Mouse (Mus musculus) thymus, postnatal 4 days (tissue): ENCODE measurements at regions not wholly inside any gene's neighbourhood (a gene's known extent, or its start where the extent isn't known, plus 50 kb on each side); places are given as distances from the start of the nearest gene placed in this dataset.

ENCODE experiments used
- DNase-seq: peaks from one replicate; pipeline ENCODE4 v3.0.0; 2021

- DNase-seq = no peak
Measured at GRCm38 (mm10) chr6:100094653-100095217, 192.6 kb downstream of the Rybp start.

DNA sequence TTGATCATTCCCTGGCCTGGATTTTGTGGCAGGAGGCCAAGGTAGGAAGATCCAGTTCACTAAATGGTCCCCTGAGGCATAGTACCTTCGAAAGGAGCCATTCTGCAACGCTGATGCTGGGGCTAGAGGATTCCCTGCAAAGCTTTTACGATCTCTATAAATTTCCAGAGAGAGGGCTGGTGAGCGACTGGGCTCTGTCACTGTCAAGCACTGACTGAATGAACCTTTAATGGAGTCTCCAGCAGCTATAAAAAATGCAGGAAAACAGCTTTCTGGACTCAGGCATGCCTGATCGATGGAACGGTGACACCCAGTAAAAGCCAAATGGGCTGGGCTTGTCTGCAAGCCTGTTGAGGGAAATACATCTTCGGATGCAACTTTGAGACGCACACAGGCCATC lies 194.4 kb downstream of the Rybp start:
- DNase-seq = no peak

DNA sequence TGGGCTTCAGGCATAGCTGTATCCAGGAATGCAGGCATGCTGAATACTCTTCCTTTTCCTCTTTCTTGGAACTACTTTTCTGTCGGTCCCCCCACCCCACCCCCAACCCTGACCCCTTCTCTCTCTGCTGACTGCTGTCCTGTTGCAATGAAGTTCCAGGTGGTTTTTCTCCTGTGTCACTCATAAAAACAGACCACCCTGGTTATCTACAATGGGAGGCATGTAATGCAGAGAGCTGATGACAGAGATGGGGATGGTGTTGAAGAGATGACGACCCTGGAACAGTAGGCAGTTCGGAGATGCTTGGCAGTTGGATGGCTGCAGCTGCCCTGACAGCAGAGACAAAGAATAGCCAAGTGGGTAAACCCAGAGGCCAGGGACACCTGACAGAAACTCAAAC lies 195.5 kb downstream of the Rybp start:
- no peak for DNase-seq

- DNase-seq = no peak
Measured at GRCm38 (mm10) chr6:100088576-100088975, 198.7 kb downstream of the Rybp start.

GRCm38 (mm10) chr6:100086807-100087206 lies 200.5 kb downstream of the Rybp start:
- no peak for DNase-seq

GRCm38 (mm10) chr6:100085981-100086380 lies 201.3 kb downstream of the Rybp start:
- DNase-seq = no peak

DNA sequence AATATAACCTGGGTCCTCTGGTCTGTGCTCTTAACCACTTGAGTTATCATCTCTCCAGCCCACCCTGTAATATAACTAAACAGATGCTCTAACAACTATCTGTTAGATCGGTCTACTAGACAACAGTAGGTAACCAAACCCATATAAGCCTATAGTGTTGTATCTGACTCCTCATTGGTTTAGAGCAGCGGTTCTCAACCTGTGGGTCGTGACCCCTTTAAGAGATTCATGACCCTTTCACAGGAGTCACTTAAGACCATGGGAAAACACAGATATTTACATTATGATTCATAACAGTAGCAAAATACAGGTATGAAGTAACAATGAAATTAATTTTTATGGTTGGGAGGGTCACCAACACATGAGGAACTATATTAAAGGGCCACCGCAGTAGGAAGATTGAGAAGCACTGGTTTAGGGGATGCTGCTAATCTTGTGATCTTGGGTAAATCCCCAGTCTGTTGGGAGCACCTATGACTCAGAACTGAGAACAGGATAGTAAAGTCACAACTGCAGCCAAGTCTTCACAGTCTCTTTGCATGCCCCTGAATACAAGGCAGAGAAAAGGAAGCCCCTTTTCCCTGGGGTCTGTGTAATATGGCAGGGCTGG lies 203.3 kb downstream of the Rybp start:
- DNase-seq = no peak

GRCm38 (mm10) chr6:100083127-100083526 lies 204.2 kb downstream of the Rybp start:
- DNase-seq = no peak

DNA sequence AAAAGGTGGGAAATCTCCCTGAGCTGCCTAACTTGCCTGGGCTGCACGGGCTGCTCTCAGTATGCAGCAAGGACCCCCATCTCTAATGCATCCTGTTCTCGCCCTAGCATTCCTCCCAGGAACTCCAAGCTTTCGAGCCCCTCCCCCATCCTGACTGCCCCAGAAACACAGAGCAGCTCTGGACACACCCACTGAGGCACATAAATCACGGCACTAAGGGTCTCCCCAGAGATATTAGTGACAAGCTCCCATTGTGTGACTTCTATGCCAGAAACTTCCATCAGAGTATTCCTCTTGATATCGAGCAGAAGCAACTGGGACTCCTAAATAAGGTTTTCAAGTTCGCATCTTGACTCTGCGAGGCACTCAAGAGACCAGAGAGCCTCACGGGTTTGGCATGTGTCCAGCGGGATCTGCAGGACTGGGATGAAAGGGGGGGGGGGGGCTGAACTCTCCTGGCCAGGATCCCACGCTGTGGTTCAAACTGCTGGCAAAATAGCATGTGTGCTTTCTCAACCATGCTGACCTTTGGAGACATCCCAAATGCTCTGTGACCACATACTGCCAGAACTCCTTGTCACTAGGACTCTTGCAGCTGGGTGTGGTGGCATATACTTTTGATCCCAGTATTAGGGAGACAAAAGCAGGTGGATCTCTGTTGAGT lies 212.5 kb downstream of the Rybp start:
- no peak for DNase-seq

DNA sequence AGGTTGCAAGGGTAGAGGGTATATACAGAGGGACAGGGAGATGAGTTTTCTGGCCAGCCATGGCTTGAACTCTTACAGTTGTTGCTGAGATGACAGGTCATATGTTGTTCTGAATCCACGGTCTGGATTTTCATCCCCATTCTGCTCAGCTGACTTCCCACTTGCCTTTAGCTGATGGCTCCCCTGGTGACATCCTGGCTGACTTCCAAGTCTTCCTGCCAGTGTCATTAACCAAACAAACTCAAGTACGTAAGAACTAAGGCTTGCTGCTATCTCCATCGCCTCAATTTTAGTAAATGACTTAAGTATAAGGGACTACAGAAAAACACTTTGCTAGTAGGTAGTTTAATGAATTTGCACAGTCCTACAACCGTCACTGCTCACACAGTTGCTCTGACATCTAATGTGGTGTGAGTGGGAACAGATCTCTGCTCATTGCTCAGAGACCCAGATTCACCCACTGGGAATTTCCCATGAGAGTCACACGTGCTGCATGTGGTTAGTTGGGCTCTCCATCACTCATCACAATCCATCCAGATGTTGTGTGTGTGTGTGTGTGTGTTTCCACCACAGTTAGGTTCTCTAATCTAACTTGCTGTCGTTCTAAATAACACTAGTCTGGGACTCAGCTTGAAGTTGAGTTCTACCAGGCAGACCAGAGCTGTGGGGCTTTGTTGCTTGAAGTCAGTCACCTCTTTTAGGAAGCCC lies 214.9 kb downstream of the Rybp start:
- no peak for DNase-seq

DNA sequence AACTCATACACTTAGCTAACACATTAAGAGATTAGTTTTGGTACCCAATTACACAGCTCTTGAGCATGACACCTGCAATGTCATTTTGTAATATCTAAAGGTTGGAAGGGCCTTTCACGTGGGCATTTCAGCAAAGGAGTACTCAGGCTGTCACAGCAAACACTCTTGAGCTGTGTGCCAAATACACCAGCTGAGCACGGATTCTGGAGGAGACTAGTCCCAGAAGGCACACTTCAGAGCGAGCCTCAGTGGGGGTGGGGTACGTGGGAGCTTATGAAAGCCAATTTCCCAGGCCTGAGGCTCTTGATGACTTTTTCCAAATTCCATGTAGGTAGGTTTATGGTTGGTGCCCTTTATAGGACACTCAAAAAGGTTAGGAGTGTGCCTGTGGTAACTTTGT lies 218.1 kb downstream of the Rybp start:
- no peak for DNase-seq

DNA sequence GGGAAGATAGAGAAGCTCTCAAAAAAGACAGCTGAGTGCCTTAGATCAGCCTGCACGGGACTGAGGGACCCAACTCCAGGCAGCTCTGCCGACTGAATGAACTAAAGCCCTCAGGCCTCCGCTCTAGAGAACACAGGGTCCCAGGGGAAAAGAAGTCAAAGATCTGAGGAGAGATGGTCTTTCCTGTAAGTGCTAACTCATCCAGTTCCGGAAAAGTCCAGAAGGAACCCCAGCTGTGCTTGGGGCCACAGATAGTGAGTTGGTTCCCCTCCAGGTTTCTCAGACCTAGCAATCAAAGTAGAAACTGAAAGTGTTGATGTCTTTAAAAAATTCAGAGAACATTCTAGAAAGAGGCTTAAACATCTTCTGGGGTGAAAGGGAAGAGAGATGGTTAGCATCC lies 220.0 kb downstream of the Rybp start:
- DNase-seq = no peak

DNA sequence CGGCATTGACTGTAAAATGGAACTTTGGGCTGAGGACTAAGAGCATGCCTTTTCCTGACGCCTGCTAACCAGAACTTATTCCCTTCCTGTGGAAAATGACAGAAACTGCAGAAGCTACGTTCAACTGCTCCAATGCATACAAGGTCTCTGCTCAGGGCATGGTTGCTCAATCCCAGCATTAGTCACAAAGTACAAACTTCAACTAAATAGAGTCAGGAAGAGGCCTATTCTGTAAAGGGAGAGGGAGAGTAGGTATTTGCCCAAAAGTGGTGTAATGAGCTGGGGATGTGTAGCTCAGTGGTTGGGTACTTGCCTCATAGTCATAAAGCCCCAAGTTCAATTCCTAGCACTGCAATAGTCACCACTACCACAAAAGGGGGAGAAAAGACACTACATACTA lies 221.7 kb downstream of the Rybp start:
- DNase-seq = no peak

- DNase-seq = no peak
Measured at GRCm38 (mm10) chr6:100062961-100063360, 224.3 kb downstream of the Rybp start.

GRCm38 (mm10) chr6:100059803-100060202 lies 227.5 kb downstream of the Rybp start:
- no peak for DNase-seq

GRCm38 (mm10) chr6:100055980-100056379 lies 231.3 kb downstream of the Rybp start:
- DNase-seq = no peak

GRCm38 (mm10) chr6:100052955-100053795 lies 234.1 kb downstream of the Rybp start:
- no peak for DNase-seq

DNA sequence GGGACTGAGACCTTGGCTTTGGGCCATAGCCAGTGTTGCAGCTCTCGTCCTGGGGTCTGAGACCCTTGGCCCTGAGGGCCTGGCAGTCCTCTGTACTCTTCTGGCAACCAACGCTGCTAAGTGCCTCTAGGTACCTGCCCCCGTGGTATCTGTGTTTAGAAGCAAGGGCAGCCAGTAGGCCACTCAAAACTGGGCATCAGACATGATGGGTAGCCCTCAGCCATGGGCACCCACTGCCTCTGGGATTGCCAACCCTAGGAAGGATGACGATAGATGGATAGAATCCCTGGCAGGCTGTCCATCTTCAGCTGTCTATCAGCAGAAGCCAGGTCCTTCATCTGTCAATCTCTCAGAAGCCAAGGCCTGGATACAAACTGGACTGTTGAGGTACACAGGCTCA lies 234.9 kb downstream of the Rybp start:
- no peak for DNase-seq

GRCm38 (mm10) chr6:100049036-100049435 lies 238.2 kb downstream of the Rybp start:
- DNase-seq = no peak

GRCm38 (mm10) chr6:100046186-100046990 lies 240.9 kb downstream of the Rybp start:
- DNase-seq = no peak

DNA sequence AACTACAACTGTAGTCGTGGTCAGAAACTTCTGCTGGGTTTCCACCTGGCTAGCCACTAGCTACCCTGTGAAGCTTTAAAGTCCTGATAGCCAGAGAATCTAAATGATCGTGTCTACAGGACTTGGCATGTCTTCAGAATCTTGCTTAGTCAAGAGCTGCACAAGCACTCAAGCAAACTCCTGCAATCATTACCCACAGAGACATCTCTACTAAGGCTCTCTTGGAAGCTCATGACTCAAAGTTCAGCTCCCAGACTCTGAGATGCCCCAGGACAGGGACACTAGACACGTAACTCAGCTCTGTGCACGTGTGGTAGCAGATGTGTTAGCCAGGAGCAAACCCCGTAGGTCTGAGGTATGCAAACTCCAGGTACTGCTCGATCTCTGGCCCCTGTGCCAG lies 242.2 kb downstream of the Rybp start:
- DNase-seq = no peak

DNA sequence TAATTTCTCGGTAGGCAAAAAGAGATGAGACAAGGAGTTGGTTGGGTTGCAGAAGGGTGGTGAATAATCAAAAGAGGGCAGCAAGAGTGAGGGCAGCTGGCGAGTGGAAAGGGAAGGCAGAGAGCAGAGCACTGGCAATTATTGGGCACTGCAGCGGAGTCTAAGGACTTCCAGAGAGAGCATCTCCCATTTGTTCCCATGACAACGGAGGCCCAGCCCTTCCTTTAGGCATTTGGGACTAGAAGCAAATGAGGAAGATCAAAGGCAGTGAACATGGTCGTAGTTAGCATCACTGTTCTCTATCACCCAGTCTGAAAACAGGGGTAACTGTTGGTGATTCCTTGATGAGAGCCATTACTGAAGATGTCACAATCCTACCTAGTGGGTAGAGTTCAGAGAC lies 246.1 kb downstream of the Rybp start:
- no peak for DNase-seq
